Mouse (Mus musculus) brain, embryonic 14.5 days (tissue): ENCODE data around the gene Cirbp.

Experiments used
- CTCF ChIP-seq: fragments of 200-500 bp; IDR thresholded peaks from 2 replicates; pipeline ENCODE4 v1.5.1; 2012; ENCODE audit warnings: inconsistent platforms, mild to moderate bottlenecking, moderate library complexity, borderline replicate concordance; ENCODE audit not compliant: insufficient read depth, insufficient read length; ENCODE audit errors: extremely low read depth
- POLR2A ChIP-seq: fragments of 200-500 bp; IDR thresholded peaks from 2 replicates; pipeline ENCODE4 v1.6.1; 2012; ENCODE audit warnings: mild to moderate bottlenecking, inconsistent platforms, borderline replicate concordance; ENCODE audit not compliant: poor library complexity, insufficient read depth, insufficient read length, severe bottlenecking; ENCODE audit errors: extremely low read depth

DNA sequence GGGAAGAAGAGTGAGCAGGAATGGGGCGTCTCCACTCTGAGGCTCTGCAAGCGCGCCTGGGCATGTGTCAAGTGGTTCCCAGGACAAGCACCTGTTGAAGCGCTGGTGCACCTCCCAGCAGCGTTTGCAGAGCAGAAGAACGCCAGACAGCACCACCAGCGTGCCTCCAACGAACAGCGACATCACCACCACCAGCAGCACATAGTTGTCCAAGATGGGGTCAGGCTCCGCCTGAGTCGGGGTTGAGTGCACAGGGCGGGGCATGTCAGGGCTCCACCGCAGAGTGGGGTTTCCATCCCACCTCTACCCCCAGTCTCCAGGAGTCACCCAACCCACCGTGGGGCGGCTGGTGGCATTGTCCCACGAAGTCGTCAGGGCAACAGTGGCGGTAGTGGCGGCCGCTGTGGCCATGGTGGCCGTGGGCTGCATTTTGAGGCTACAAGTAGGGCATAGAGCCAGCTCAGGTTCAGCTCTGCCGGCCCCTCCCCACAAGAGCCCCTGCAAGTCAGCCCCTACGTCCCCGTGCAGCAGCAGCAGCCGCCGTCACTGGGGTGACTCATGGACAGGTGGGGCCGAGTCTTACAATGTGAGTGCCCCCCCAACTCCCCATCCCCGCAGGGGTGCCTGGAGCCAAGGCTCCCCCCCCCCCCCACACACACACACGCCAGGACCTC is 28.7 kb upstream of the Cirbp start:
- TF ChIP-seq CTCF (no peak), POLR2A (no peak)
